ENCODE assay signal across 14 mouse cellular contexts in the genomic region with DNA sequence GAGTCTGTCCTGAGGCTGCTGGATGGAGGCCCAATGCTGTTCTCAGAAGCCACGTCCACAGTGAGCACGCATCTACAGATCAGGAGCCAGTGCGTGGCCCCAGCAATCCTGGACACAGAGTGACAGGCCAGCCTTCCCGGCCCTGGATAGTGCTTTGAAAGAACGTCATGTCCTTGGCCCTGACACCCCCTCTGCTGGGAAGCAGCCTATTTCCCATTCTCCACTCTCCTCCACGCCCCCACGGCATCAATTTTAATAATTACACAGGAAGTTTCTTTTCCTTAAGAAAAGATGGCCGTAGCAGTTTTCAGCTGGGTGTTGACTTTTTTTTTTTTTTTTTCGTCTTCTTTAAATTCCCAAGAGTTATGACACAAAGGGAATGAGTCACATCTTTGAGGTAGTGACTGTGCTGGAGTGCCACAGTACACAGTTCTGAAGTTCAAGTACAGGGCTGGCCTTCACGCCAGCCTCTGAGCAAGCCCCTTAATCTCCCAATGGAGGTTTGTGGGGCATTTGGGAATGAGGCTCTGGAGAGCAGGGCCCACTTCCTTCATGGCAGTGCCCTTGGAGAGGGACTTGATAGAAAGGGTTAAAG.
DNase-seq lines count a peak whose midpoint lies in the region; ATAC-seq and TF ChIP-seq lines count a peak whose summit lies in the region.
"Had no signal": no experiment of that assay in that cellular context is flagged by ENCODE, and none has a peak within 500 bp of the region (broad histone marks: within the 10 kb centered on the region; RNA-seq: fewer than 3 reads in every experiment).

No protein-coding gene starts in this region.

- H3K4me3 ChIP-seq in kidney, adult 2 months (ENCODE audit: insufficient read depth, low read depth, low read length): no peak overlapping the region
- no peak overlapping the region for H3K4me3 ChIP-seq in kidney, embryonic 16.5 days (ENCODE audit: low read length)
- no peak overlapping the region for H3K4me3 ChIP-seq in C2C12 (ENCODE audit: insufficient read depth, poor library complexity, severe bottlenecking)
- H3K4me3 ChIP-seq in neural tube, embryonic 15.5 days (replicated peaks): no peak overlapping the region
- H3K4me3 ChIP-seq: layer of hippocampus, adult 2 months had no signal

- TF ChIP-seq POLR2A in kidney, adult 2 months (IDR thresholded peaks at IDR 0.05; ENCODE audit: low read depth, low read length): no peak

- WGBS in kidney, adult 2 months: 64% methylated on average over 10 of the region's 10 CpGs
- WGBS in kidney, embryonic 16.5 days: 61% methylated on average over 10 of the region's 10 CpGs
- 84% methylated on average over 10 of the region's 10 CpGs for WGBS in neural tube, embryonic 15.5 days

- H3K27ac ChIP-seq in kidney, adult 2 months (ENCODE audit: insufficient read depth, low read depth, low read length): no peak overlapping the region
- no peak overlapping the region for H3K27ac ChIP-seq in kidney, embryonic 16.5 days (ENCODE audit: low read length)
- no peak overlapping the region for H3K27ac ChIP-seq in neural tube, embryonic 15.5 days (replicated peaks)
- H3K27ac ChIP-seq: layer of hippocampus, adult 2 months; macrophage had no signal

- no peak for ATAC-seq in kidney, embryonic 16.5 days (ENCODE audit: low FRiP score, low TSS enrichment)
- ATAC-seq in neural tube, embryonic 15.5 days (ENCODE audit: low FRiP score): no peak
- ATAC-seq: hindbrain, embryonic 16.5 days had no signal

- no peak overlapping the region for H3K4me2 ChIP-seq in kidney, embryonic 16.5 days (replicated peaks; ENCODE audit: low read depth, low read length)
- no peak overlapping the region for H3K4me2 ChIP-seq in neural tube, embryonic 15.5 days

- H3K9ac ChIP-seq in kidney, embryonic 16.5 days (replicated peaks; ENCODE audit: low read length): no peak overlapping the region
- no peak overlapping the region for H3K9ac ChIP-seq in neural tube, embryonic 15.5 days (replicated peaks)

- no peaks in the 10 kb centered on the region for H3K36me3 ChIP-seq in kidney, adult 2 months (ENCODE audit: control insufficient read depth, insufficient read depth, low read length)
- H3K36me3 ChIP-seq in kidney, embryonic 16.5 days (ENCODE audit: insufficient read depth, low read length): peaks cover 4% of the 10 kb centered on the region; the same call in 1 of the 2 replicates
- H3K36me3 ChIP-seq in C2C12 (ENCODE audit: control insufficient read depth, insufficient read depth): peaks cover 87% of the 10 kb centered on the region
- no peaks in the 10 kb centered on the region for H3K36me3 ChIP-seq in neural tube, embryonic 15.5 days

- H3K79me2 ChIP-seq in C2C12 (ENCODE audit: control insufficient read depth, insufficient read depth): peaks cover 100% of the 10 kb centered on the region

- peaks cover 5% of the 10 kb centered on the region; the same call in 1 of the 2 replicates for H3K9me3 ChIP-seq in kidney, embryonic 16.5 days (ENCODE audit: low read length)
- no peaks in the 10 kb centered on the region for H3K9me3 ChIP-seq in neural tube, embryonic 15.5 days (replicated peaks)

- DNase-seq in kidney, adult 2 months: peak; percentile 25
- DNase-seq in heart, adult 8-10 months (ENCODE audit: low spot score): peak; percentile 70
- peak; percentile 58 for DNase-seq in lung, postnatal 10 days
- DNase-seq in right cerebral cortex, postnatal 4 days: no peak
- DNase-seq: cerebellum, adult 11-12 months; embryo, embryonic 11 days; left cerebral cortex, postnatal 4 days; thymus, postnatal 14 days had no signal

- H3K27me3 ChIP-seq in kidney, adult 2 months (replicated peaks; ENCODE audit: control insufficient read depth, insufficient read depth, low read length): no peaks in the 10 kb centered on the region
- no peaks in the 10 kb centered on the region for H3K27me3 ChIP-seq in kidney, embryonic 16.5 days (ENCODE audit: insufficient read depth, low read length)
- H3K27me3 ChIP-seq in C2C12 (ENCODE audit: control insufficient read depth, insufficient read depth, insufficient read length): no peaks in the 10 kb centered on the region
- H3K27me3 ChIP-seq in neural tube, embryonic 15.5 days (replicated peaks): no peaks in the 10 kb centered on the region

- H3K4me1 ChIP-seq in kidney, adult 2 months (ENCODE audit: control insufficient read depth, insufficient read depth, low read length): peaks cover 6% of the 10 kb centered on the region
- H3K4me1 ChIP-seq in kidney, embryonic 16.5 days (ENCODE audit: insufficient read depth, low read length): peaks cover 13% of the 10 kb centered on the region
- no peaks in the 10 kb centered on the region for H3K4me1 ChIP-seq in neural tube, embryonic 15.5 days

- H3ac ChIP-seq in C2C12 (ENCODE audit: control insufficient read depth, insufficient read length, low read depth): peak overlapping the region; percentile 25

- H3K79me3 ChIP-seq in C2C12 (ENCODE audit: low read depth): peaks cover 58% of the 10 kb centered on the region

- no peak for TF ChIP-seq CTCF in kidney, adult 2 months (conservative IDR thresholded peaks at IDR 0.05; ENCODE audit: insufficient read depth, insufficient read length, low read depth, low read length)
- TF ChIP-seq CTCF in C2C12 (IDR thresholded peaks at IDR 0.05; ENCODE audit: control insufficient read depth, insufficient read depth, insufficient read length): no peak

TF ChIP-seq in C2C12, 6 proteins besides CTCF, POLR2A, EP300 and RAD21:
- TF ChIP-seq FOSL1 (IDR thresholded peaks at IDR 0.05; ENCODE audit: insufficient read depth, low read length, poor library complexity, severe bottlenecking) (no peak), USF1 (IDR thresholded peaks at IDR 0.05; ENCODE audit: low read depth) (no peak), MYOD1 (IDR thresholded peaks at IDR 0.05; ENCODE audit: control insufficient read depth, insufficient read length, low read depth) (no peak), MAX (IDR thresholded peaks at IDR 0.05) (no peak), MYOG (IDR thresholded peaks at IDR 0.05; ENCODE audit: control insufficient read depth, extremely low read depth, insufficient read length) (no peak), CEBPB (IDR thresholded peaks at IDR 0.05; ENCODE audit: low read depth) (no peak)
